Mouse (Mus musculus) kidney, adult 10 weeks (tissue): Measurements from ENCODE around the gene Rgl1. TPM values are rescaled to one million over a fixed set of nuclear protein-coding genes. Genes with fewer than 3 reads are reported as not detected.

Experiments used
- polyA plus RNA-seq: library from polyadenylated mRNA; stranded (reverse); fragments of 350-450 nt; fragmentation: Illumina TruSeq; extraction: RNeasy Lipid Tissue Mini Kit (QIAGEN cat#74804); gene quantifications from one replicate; pipeline ENCODE4 v1.2.3, GENCODE M21; 2014; ENCODE audit warnings: low read depth, low replicate concordance

The Rgl1 gene
- 52.0 TPM for polyA plus RNA-seq

DNA sequence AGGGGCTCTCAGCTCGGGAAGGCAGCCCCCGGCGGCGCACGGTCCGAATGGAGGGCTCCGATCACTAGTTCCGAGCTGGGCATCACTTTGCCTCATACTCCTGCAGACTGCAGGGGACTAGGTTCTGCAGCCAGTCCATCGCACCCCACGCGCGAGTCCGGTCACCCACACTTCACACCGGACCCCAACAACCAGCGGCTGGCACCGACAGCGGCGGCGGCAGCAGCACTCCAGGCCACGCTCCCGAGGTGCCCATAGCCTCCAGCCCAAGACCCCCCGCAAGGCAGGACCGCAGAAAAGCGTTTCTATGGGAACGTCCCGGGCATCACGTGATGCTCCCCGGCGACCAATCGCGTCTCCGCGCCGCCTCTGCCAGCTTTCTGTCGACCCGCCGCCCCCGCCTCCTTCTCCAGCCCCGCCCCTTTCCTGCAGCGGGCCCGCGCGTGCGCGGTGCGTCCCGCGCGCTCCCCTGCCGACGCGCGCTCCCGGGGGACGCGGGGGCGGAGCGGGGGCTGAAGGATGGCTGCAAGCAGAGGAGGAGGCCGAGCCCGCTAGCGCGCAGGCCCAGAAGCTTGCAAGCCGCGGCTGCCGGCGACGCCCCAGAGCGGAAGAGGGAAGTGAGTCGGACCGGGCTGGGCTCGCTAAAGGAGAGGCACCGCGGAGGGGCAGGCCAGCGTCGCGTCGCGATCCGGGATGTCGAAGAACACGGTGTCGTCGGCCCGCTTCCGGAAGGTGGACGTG, at the start of gene Rgl1, which contains the start of gene Arpc5:
Rgl1 (minus strand) TSS at position 320 of the 741 bp plus-strand sequence.
Arpc5 (plus strand) TSS at position 511 of the 741 bp plus-strand sequence.

DNA sequence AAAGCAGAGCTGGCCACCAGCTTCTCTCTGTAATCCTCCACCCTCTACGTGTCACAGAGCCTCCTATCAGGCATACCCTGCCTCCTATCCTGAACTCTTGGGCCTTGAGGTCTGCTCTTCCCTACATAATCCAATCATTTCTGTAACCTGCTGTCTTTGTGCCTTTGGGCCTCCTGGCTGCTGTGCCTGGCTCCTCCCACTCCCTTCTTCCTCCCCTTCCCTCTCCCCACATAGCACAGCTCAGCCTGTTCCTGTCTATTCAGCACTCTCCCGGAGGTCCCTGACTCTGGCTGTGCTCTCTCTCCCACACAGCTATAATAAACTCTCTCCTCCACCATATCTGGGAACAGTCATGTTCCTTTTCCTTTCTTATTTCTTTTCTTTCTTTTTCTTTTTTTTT, 33.7 kb upstream of the Rgl1 start, which contains the start of gene Ncf2:
Ncf2 (plus strand) TSS at position 298 of the 400 bp plus-strand sequence.

DNA sequence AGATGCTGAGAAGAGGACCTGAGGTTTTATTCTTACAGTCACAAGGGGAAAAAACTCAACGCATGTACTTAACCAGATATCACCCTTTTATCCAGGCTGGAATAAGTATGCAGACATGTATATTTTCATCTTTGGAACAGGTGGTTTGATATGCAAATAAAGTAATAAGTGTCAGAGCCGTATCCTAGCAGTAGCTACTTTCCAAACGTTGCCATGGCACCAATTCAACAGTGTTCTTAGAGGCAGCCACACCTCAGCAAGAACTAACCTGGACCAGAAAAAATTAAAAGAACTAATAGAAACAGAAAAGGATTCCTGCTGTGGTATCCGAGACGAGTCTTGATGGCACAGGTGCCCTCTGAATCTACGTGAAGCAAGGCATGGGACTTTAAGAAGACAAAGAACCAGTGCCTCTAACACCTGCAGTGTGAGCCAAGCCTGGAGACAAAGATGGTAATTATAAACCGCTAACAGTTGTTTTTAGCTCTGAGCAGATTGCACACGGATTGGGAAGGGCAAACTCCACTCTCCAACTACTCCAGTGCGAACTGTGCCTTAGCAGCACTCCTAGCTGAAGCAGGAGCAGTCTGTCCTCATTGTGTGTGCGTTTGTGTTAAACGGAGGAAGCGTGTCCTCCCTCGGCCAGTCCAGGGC, 15.7 kb downstream of the Rgl1 start, which contains the start of gene Apobec4:
Apobec4 (plus strand) TSS at position 240 of the 654 bp plus-strand sequence.

Other genes with a start within 250 kb of the Rgl1 start
- not detected for gene Apobec4, start 15.8 kb downstream of the Rgl1 start, polyA plus RNA-seq
- 239 TPM for gene Arpc5, start 191 bp upstream of the Rgl1 start, polyA plus RNA-seq
- 0.77 TPM for gene Ncf2, start 33.8 kb upstream of the Rgl1 start, polyA plus RNA-seq
- gene Smg7, start 136.3 kb upstream of the Rgl1 start, polyA plus RNA-seq, result 49.7 TPM
- not detected for gene Nmnat2, start 188.6 kb upstream of the Rgl1 start, polyA plus RNA-seq